Mouse (Mus musculus): ENCODE measurements at regions not wholly inside any gene's neighbourhood (a gene's known extent, or its start where the extent isn't known, plus 50 kb on each side); places are given as distances from the start of the nearest gene placed in this dataset.

DNA sequence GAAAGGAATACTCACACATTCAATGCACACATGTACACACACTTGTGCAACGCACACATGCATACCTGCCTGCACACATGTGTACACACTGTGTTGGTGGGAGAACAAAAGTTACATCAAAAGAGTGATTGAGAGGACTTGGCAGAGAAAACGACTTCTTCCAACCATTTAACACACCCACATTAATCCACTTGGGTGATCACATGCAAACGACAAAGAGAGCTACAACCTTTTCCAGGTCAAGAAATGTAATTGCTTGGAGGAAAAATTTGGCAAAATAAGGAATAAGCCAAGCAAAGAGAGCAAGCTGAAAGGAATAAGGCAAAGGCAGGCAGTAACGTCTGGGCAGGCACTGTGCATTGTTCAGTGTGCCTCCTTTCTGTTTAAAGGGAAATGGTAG, 67.3 kb downstream of the C1d start:
- no peak for DNase-seq

DNA sequence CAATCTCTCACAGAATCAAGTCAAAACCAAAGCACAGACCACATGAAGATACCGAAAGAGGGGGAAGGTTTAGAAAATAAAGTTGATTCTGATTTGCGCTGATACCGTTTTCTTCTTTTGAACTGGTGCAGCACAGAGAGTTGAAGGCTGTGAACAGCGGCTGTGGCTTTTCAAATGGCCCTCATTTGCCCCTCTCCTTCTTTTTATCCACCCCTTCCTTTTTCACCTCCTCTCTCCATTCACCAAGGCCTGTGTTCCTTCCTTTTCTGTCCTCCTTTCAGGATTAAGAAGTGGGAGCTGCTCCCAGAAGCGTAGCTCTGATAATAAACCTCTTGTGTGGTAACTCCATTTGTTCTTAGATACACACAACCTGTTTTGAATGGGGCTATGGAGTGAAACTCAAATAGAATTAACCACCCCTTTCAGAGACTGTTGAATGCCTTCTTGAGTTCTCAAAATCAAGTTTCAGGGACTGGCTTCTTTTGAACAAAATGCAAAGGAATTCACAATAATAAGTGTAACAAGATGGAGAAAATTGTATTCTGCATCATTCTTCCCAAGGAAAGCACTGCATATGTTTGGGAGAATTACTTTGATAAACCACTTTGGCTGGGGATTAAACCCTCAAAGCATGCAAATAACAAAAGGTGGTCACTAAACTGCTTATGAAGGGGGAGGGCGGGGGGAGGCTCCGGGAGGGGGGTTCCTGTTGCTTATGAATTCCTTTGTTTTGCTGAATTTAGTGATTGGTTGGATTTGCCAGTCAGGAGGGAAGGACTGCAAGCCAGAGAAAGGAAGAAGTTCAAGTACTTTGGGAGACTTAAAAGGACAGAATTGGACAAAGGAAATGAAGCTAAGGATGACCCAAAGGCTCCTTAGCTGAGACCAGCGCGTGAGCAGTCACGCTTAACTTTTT, 68.6 kb downstream of the C1d start:
- no peak for DNase-seq

- no peak for DNase-seq
These were observed 69.3 kb downstream of the C1d start for GRCm38 (mm10) chr11:17326695-17327094.

DNA sequence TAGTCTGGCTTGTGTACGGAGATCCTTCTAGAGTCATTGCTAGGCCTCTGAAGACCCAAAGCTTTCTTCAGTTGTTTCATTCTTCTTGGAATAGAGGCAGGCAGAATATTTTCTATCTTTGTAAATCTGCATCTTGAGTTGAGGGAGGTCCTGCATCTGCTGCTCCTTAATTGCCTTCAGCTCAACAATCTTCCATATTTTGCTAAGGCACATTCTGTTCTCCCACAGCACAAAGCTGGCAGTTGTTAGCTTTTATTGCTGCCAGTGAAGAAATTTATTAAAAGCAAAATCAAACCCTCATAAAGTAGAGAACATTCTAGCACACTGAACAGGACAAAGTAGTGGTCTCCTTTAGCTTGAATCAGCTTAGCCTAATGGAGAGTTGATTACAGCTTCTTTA, 94.1 kb downstream of the C1d start:
- no peak for DNase-seq

DNA sequence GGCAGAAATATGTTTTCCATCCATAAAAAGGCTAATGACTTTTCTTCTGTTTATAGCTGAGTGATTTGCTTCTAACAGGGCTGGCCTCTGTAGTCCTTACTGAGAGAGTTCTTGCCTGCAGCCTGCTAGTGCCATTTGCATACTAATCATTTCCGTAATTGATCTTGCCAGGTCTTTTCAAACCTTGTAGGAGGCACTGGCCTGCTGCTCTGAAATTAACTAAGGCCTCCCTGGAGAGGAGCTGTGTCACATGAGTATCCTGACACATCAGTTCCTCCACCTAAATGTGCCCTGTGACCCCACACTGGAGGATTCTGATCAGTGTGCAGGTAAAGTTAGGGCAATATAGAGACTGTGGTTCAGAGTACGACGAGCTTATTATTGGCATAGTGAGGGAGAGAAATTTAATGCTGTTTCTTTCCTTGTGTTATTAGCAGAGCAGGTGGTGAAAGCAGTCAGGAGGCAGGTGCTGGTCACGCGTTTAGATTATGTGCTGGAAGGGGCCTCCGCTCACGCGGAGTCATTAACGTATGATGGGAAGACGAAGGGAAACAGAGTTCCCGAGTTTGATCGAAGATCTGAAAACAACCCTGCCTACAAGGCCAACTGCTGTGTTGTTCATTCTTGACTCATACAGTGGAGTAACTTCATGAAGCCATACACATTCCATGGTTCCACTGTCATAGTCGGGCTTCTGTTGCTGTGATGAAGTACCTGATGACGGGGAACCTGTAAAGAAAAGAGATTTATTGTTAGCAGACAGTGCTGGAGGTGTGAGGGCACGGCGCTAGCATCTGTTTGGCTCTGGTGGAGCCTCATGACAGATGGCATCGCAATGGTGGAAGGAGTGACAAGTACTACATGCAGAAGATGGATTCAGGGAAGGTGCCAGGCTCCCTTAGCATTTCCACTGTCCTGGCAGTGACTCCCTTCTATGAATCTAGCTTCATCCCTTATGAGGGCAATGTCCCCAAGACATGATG, 95.1 kb downstream of the C1d start:
- DNase-seq = peak; percentile 21

DNA sequence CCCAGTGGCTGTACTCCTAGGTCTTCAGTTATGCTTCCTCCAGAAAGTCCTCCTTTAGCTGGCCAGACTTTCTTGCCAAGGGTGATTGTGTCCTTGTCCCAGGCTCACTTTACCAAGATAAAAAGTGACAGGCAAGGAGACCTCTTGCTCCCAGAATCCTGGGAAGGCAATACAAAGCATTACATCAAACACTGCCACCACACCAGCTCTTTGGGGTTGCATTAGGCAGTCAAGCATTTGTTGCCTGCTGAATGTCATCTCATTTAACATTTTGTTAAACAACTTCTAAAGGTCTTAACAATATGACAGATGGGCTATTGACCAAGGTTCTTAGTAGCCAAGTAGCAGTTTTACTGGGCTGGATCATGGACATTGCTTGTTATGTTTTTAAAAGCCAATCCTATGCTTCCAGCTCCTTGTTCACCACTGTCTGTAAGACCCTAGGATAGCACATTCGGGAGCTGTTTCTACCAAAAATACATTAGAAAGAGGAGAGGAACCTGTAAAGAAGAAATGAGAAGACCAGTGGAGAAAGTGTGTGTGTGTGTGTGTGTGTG, 102.4 kb downstream of the C1d start:
- DNase-seq = no peak

- DNase-seq = no peak
These were observed 120.5 kb downstream of the C1d start for GRCm38 (mm10) chr11:17377859-17378258.

DNA sequence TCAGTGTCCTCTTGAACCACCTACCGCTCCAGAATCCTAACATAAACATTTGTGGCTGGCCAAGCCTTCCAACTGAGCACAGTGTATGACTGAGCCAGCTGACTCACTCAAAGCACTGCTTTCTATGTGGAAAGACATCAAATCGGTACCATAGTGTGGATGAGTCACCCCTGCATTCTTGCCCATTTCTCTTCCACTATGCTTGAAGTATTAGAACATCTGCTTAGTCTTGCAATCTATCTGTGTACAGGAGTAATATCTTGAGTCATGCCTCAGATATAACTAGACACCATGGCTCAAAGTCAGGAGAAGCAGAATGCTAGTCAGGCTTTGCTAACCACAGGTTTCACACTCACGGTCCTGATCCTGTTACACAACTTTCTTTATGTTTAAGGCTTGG, 129.4 kb downstream of the C1d start:
- DNase-seq = no peak

GRCm38 (mm10) chr11:17393832-17394231, 136.5 kb downstream of the C1d start:
- DNase-seq = no peak

DNA sequence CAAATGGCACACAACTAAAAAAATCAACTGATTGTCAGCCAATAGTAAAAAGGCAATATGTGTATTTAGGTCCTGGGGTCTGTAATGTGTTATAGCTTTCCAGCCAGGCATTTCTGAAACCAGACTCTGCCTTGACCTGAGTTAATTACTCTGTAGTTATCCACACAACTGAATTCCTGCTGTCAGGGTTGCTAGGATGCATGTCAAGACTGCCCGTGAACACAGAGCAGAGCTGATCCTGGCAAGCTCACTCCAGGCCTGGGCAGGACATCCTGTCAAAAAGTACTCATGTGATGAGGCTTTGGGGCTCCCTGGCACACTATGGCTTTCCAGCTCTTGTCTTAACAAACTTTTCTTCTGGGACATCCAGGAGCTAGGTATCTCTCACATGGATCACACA, 157.2 kb downstream of the C1d start:
- no peak for DNase-seq

- no peak for DNase-seq
These were observed 157.8 kb downstream of the C1d start for GRCm38 (mm10) chr11:17415144-17415543.

DNA sequence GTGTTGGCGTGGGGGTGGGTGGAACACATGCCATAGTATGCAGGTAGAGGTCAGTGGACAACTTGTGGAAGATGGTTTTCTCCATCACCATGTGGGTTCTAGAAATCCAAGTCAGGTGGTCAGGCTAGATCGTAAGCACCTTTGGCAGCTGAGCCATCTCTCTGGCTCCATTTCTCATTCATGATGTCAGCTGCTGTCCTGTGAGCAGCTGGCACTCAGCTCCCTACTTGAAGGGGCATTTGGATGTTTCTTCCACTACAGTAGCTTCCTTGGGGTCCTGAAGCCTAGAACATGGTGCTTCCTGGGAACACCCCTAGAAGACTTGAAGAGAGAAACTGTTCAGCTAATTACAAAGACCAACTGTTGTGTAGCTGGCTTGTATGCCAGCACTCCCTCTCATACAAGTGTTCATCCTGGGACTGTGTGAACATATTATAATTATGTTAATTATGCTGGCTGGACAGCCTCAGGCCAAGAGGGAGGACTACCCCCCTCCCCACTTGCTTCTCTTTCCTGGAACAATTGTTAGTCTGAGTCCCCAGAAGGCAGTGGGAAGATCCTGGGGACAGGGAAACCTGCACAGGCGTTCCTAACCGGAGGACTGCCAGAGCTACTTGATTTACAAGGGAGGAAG, 160.4 kb downstream of the C1d start:
- DNase-seq = no peak

- no peak for DNase-seq
These were observed 184.8 kb downstream of the C1d start for GRCm38 (mm10) chr11:17442133-17442532.

DNA sequence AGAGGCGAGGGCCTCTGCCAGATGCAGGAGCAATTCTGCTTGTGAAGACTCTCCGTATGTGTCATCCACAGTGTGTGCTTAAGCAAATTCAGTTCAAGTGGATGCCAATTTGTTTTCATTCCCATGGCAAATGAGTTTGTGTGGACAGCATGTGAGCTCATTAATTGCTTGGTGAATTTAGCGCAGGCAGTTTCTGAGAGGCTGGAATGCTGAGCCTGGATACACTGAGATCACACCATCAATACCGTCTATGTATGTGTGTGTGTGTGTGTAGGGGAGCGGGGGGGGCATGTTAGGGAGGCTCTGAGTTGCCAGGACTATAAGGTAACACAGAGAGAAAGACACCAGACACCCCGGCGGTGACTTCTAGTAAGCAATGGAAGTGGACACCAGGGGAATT, 191.9 kb downstream of the C1d start:
- no peak for DNase-seq

DNA sequence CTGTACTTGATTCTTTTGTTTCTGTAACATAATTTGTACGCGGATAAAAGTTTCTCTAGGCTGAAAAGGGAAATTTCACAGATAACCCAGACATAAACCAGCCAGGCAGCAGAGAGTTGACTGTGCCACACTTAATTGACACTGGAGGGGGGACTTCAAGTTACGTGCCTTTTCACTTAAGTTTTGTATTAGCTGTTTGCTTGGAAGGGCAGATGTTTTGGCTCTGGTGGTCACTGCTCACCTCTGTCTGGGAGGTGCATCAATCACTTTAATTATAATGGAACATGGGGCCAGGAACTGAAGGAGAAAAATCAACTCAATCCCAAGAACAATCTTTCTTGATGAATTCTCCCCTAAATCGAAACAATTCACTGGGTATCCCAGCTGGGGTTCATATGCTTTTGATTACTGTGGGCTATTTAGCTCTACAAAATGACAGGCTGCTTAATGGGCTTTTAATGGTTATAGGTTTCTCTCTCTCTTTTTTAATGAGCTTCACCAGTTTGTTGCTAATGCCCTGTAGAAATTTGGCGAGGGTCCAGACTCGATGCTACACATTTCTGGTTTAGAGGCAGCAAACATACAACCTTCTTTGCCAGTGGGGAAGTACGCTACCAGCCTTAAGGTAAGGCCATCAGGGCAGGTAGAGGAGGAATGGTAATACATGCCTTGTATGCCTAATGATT, 193.1 kb downstream of the C1d start:
- no peak for DNase-seq

GRCm38 (mm10) chr11:17451451-17451850, 194.1 kb downstream of the C1d start:
- no peak for DNase-seq

DNA sequence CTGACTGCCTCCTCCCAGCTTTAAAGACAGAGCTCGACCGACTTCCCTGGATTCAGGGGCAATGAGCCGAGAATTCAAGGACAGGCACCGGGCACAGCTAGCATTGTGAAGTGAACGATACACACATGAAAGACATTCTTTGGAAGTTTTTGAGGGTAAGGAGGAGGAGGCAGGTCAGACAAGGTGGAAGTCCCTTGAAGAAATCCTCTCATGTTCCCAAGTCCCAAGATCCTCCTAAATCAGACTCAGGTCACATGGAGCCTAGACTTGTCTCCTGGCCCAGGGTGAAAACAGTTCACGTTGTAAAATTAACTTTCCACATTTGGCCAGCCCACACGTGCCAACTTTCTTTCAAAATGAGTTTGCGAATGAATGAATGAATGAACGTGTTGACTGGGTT, 196.2 kb downstream of the C1d start:
- DNase-seq = no peak

- no peak for DNase-seq
These were observed 201.6 kb downstream of the C1d start for GRCm38 (mm10) chr11:17458946-17459345.

DNA sequence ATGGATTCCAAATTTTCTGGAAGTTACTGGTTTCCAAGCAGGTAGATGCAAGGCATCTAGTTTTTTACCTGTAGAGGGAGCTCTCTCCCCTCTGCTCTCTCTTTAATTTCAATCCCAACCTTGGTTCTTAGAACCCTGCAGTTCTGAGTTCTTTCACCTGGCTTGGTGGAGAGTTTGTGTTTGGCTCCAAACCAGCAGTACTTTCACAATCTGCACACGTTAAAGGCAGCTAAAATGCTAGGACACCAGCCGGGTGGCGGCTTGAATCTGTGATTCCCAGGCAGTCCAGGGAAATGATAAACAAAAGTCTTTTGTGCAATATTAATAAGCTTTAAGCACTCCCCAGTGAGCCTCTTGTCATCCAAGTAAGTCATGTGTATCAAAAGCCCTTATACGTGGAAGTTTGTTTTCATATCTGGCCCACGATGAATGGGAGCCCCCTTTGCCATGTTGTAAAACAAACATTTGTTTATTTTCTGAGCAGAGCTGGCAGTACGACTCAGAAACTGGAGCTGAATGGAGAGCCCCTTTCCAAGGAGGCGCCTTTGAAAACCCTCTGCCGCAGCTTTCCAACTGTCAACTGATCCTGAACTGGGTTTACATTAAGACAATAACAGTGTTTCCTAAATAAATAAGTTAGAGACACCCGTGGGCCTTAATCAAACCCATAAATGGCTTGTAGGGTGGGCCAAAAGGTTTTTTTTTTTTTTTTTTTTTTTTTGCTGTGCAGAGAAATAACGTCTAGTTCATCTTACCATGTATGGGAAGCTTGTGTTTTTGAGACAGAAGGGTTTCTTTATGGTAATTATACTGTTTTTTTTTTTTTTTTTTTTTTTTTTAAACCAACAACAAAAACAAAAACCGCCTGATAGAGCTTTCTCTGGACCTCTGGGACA, 202.9 kb downstream of the C1d start:
- peak; percentile 49 for DNase-seq

- no peak for DNase-seq
These were observed 203.5 kb downstream of the C1d start for GRCm38 (mm10) chr11:17460920-17461279.

- DNase-seq = no peak
These were observed 204.3 kb downstream of the C1d start for GRCm38 (mm10) chr11:17461701-17462100.
